Mouse (Mus musculus) liver, postnatal 0 days (tissue): ENCODE data around the gene Lmnb2. TPM values are rescaled to one million over a fixed set of nuclear protein-coding genes. Genes with fewer than 3 reads are reported as not detected.
A peak's percentile ranks its signal among the peaks of the same experiment; 100 is the strongest.

Experiments used
- ATAC-seq: fragments of 200-750 bp; cut with Nextera tagmentation; 2 replicates; pipeline ENCODE4 v1.8.0; 2017; ENCODE audit warnings: mild to moderate bottlenecking, moderate library complexity
- DNase-seq: peaks from one replicate; pipeline ENCODE4 v3.0.0-alpha.2; 2016
- H3K27ac ChIP-seq: fragments of 300-500 bp; sonication (generic); 2 replicates; pipeline ENCODE4 v1.5.1; 2014; ENCODE audit warnings: antibody characterized with exemption, moderate library complexity, mild to moderate bottlenecking, low read depth
- H3K27me3 ChIP-seq: fragments of 300-500 bp; sonication (generic); 2 replicates; pipeline ENCODE4 v1.6.1; 2014; ENCODE audit warnings: low read length, control low read depth, mixed read lengths; ENCODE audit not compliant: insufficient read depth
- H3K36me3 ChIP-seq: fragments of 300-500 bp; sonication (generic); replicated peaks from 2 replicates; pipeline ENCODE4 v1.6.1; 2014; ENCODE audit warnings: mild to moderate bottlenecking, control low read depth, low read length, moderate library complexity, mixed read lengths; ENCODE audit not compliant: insufficient read depth
- H3K4me1 ChIP-seq: fragments of 300-500 bp; sonication (generic); 2 replicates; pipeline ENCODE4 v1.6.1; 2014; ENCODE audit warnings: antibody characterized with exemption, mild to moderate bottlenecking, control low read depth; ENCODE audit not compliant: insufficient read depth
- H3K4me2 ChIP-seq: fragments of 300-500 bp; sonication (generic); 2 replicates; pipeline ENCODE4 v1.6.1; 2014; ENCODE audit warnings: low read depth, mild to moderate bottlenecking, low read length, moderate library complexity, mixed read lengths
- H3K4me3 ChIP-seq: fragments of 300-500 bp; sonication (generic); 2 replicates; pipeline ENCODE4 v1.5.1; 2014; ENCODE audit warnings: low read depth, low read length
- H3K9ac ChIP-seq: fragments of 300-500 bp; sonication (generic); replicated peaks from 2 replicates; pipeline ENCODE4 v1.6.1; 2014; ENCODE audit warnings: mild to moderate bottlenecking, moderate library complexity
- H3K9me3 ChIP-seq: fragments of 300-500 bp; sonication (generic); 2 replicates; pipeline ENCODE4 v1.6.1; 2016; ENCODE audit warnings: mild to moderate bottlenecking, control low read depth, low read length, mixed read lengths
- CTCF ChIP-seq: sonication (generic); IDR thresholded peaks from 2 replicates; pipeline ENCODE4 v1.5.1; 2016; ENCODE audit warnings: antibody characterized with exemption, low read depth
- EP300 ChIP-seq: IDR thresholded peaks from 2 replicates; pipeline ENCODE4 v1.6.1; 2016; ENCODE audit warnings: antibody characterized with exemption, low read depth, mild to moderate bottlenecking
- WGBS: fragments of 180-500 bp; shearing (Covaris S2); extraction: QIAGEN DNeasy Blood & Tissue Kit; methylation state at CpG from one replicate; pipeline ENCODE4 v1.1.7; 2014; ENCODE audit not compliant: insufficient replicate concordance; 5-methylcytosine and 5-hydroxymethylcytosine counted together
- polyA plus RNA-seq: library from polyadenylated mRNA; unstranded; fragments of >200 nt; fragmentation: Nextera tagmentation; extraction: Ambion mirVana; gene quantifications from 2 replicates; pipeline ENCODE4 v1.2.1, GENCODE M21; 2015

Lmnb2 gene
- polyA plus RNA-seq, 1 experiment from 2014 or later = 6.5 TPM

DNA sequence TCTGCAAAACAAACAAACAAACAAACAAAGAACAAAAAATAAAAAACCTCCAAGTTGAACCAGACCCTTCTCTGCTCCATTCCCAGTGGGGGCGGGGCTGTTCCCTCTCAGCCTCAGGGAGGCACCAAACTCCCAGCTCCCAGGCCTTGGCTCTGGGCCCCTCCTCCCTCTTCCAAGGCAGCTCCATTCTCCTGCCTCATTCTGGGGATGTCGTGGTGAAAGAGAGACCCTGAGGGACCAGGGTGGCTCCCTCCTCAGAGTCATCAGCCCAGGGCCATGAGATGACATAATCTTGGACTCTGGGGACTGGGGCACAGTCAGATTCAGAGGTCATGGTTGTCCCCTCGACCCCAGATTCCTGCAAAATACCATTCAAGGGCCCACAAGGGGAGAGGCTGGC, 41.5 kb downstream of the Lmnb2 start:
- Histone ChIP-seq H3K27me3 (peaks cover 2% of the 10 kb centered on the region; the same call in 1 of the 2 replicates), H3K36me3 (no peaks in the 10 kb centered on the region), H3K9ac (no peak overlapping the region), H3K9me3 (no peaks in the 10 kb centered on the region), H3K4me2 (no peak overlapping the region), H3K27ac (0 out of 2 replicates have a peak overlapping the region, but pooled peaks have one; percentile 5), H3K4me3 (no peak overlapping the region), H3K4me1 (peaks cover 5% of the 10 kb centered on the region; the same call in 1 of the 2 replicates)
- DNase-seq = no peak
- TF ChIP-seq EP300 = no peak
- no peak for TF ChIP-seq CTCF
- 42% methylated on average over 3 of the region's 3 CpGs for WGBS
- no peak for ATAC-seq

DNA sequence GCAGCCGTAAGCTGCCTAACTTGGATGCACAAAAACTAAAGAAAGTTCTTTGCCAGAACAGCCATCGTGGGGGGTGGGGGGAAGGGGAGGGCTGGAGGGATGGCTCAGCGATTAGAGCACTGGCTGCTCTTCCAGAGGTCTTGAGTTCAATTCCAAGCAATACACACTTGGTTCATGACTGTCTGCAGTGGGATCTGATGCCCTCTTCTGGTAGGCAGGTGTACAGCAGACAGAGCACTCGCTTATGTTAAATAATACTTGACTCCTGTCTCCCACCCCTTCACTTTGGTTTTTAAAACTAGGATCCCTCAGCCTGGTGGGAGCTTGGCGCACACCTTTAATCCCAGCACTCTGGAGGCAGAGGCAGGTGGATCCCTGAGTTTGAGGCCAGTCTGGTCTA, 42.0 kb downstream of the Lmnb2 start:
- H3K4me3 ChIP-seq = no peak overlapping the region
- 32% methylated on average over 5 of the region's 5 CpGs for WGBS
- peak; percentile 74 for DNase-seq
- H3K36me3 ChIP-seq = no peaks in the 10 kb centered on the region
- no peak overlapping the region; the same call in 1 of the 2 replicates for H3K9ac ChIP-seq
- H3K27ac ChIP-seq = 0 out of 2 replicates have a peak overlapping the region, but pooled peaks have one; percentile 5
- H3K4me2 ChIP-seq = no peak overlapping the region
- TF ChIP-seq EP300 (no peak), CTCF (peak; percentile 94)
- peak; percentile 8; the same call in 1 of the 2 replicates for ATAC-seq
- peaks cover 5% of the 10 kb centered on the region; the same call in 1 of the 2 replicates for H3K4me1 ChIP-seq
- peaks cover 2% of the 10 kb centered on the region; the same call in 1 of the 2 replicates for H3K27me3 ChIP-seq
- no peaks in the 10 kb centered on the region for H3K9me3 ChIP-seq

DNA sequence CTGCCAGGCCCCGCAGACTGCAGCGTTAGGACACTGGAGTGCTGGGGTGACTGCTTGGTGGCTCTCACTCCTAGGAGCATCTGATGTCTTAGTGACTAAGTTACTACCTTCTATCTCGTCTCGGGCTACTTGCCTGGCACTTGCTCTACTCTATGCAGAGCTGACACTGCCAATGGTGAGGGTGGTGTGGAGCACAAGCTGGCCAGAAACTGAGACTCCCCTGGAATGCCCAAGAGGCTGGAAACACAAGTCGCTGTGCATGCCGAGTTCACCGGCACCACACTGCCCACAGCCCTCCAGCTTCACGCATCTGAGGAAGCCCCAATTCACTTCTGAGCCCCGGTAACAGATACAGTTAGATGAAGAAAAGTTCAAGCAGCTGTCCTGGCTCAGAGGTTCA, 44.0 kb downstream of the Lmnb2 start:
- no peak for DNase-seq
- H3K27ac ChIP-seq = no peak overlapping the region
- no peaks in the 10 kb centered on the region for H3K4me1 ChIP-seq
- no peaks in the 10 kb centered on the region for H3K9me3 ChIP-seq
- no peaks in the 10 kb centered on the region for H3K36me3 ChIP-seq
- ATAC-seq = no peak
- no peak overlapping the region for H3K4me2 ChIP-seq
- peaks cover 2% of the 10 kb centered on the region; the same call in 1 of the 2 replicates for H3K27me3 ChIP-seq
- no peak for TF ChIP-seq CTCF
- no peak for TF ChIP-seq EP300
- no peak overlapping the region for H3K9ac ChIP-seq
- no peak overlapping the region for H3K4me3 ChIP-seq
- WGBS = 81% methylated on average over 9 of the region's 9 CpGs

DNA sequence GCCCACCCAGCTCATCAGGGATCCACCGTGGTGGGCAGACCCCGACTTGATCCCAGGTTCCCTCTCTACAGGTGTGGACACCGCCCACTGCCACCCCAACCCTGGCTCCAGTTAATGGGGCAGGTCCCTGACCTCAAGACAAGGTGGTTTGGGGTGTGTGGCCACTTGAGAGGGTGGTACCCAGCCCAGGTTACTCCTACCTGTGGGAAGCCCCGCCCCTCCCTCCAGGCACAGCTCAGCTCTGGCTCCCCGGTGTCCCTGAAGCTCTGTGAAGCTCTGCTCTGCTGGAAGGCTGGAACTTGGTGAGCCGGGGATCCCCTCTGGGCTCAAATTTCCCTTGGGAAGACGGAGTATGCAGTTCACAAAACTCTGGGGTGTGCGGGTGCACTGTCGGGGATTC, 46.5 kb downstream of the Lmnb2 start, which contains the start of gene Tmprss9:
Gene Tmprss9 (plus strand): TSS at position 268 of the 400 bp plus-strand sequence.
- Histone ChIP-seq H3K27me3 (peaks cover 2% of the 10 kb centered on the region; the same call in 1 of the 2 replicates), H3K4me2 (no peak within 1 kb of the TSS), H3K4me1 (no peaks in the 10 kb centered on the region), H3K9ac (no peak within 1 kb of the TSS; the same call in 1 of the 2 replicates), H3K9me3 (no peaks in the 10 kb centered on the region), H3K27ac (no peak within 1 kb of the TSS), H3K4me3 (no peak within 1 kb of the TSS), H3K36me3 (peaks cover 20% of the 10 kb centered on the region)
- TF ChIP-seq EP300 (no peak), CTCF (no peak)
- 30% methylated on average over 9 of the region's 9 CpGs for WGBS
- DNase-seq (no peak), ATAC-seq (peak; percentile 28; the same call in 1 of the 2 replicates)

DNA sequence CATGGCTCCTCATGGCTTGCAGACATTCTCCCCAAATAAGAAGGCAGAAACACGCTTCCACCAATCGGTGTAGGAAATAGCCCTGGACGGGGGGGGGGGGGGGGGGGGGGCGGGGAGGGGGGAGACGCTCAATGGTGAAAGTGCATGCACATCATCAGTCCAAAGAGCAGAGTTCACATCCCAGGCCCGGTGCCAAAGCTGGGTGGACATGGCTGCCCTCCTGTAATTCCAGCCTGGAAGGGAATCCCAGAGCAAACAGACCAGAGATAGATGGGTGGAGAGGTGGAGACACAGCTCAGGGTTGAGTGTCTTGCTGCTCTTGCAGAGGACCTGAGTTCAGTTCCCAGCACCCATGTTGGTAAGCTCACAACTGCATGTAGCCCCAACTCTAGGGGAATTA, 47.1 kb downstream of the Lmnb2 start:
- H3K27ac ChIP-seq = no peak overlapping the region

DNA sequence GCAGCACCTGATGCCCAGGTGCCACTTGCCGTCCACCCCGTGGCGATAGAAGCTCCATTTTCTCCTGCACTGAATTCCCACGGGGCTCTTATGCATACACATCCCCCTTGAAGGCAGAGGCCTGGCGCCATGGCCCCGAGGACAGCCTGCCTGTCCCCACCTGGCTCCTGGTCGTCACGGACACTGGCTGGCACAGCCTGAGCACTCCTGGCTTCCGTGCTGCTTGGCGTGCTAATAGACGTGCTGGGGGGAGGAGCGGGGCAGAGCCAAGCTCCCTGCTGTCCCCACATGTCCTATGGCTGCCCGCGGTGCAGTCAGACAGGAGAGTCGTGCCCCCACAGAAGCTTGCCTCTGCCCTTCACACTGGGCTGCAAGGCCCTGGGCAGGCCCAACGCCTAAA, 53.6 kb downstream of the Lmnb2 start:
- Histone ChIP-seq H3K27ac (no peak overlapping the region), H3K4me1 (peaks cover 7% of the 10 kb centered on the region), H3K4me2 (no peak overlapping the region), H3K36me3 (peaks cover 73% of the 10 kb centered on the region), H3K9me3 (no peaks in the 10 kb centered on the region), H3K4me3 (no peak overlapping the region), H3K9ac (no peak overlapping the region), H3K27me3 (no peaks in the 10 kb centered on the region)
- DNase-seq (no peak), ATAC-seq (no peak)
- WGBS = 94% methylated on average over 16 of the region's 16 CpGs
- TF ChIP-seq CTCF = no peak
- no peak for TF ChIP-seq EP300

More for the DNA sequence above, 47.1 kb downstream of the Lmnb2 start:
- DNase-seq (peak; percentile 63), ATAC-seq (peak; percentile 59)
- Histone ChIP-seq H3K27me3 (peaks cover 2% of the 10 kb centered on the region; the same call in 1 of the 2 replicates), H3K4me1 (no peaks in the 10 kb centered on the region), H3K4me2 (no peak overlapping the region), H3K9me3 (no peaks in the 10 kb centered on the region), H3K4me3 (no peak overlapping the region), H3K9ac (no peak overlapping the region), H3K36me3 (peaks cover 26% of the 10 kb centered on the region)
- WGBS = 60% methylated on average over 4 of the region's 6 CpGs
- no peak for TF ChIP-seq EP300
- no peak for TF ChIP-seq CTCF
